Mouse (Mus musculus) left cerebral cortex, adult 2 months (tissue): ENCODE measurements around the gene Mybpc1. TPM values are rescaled to one million over a fixed set of nuclear protein-coding genes. Genes with fewer than 3 reads are reported as not detected.
A peak's percentile ranks its signal among the peaks of the same experiment; 100 is the strongest.
"Not testable (repeated sequence)": the region's sequence is repeated elsewhere in the genome, so short reads cannot be mapped to it uniquely, and the experiment has no call there.

Experiments
- DNase-seq, 2 experiments: peaks; one replicate each; pipeline ENCODE4 v3.0.0; 2021 to 2022; ENCODE audit warnings: low spot score in 2 of 2, mixed read lengths in 1 of 2; ENCODE audit errors: extremely low spot score in 1 of 2
- H3K27ac ChIP-seq: fragments of 200-600 bp; 2 replicates; pipeline ENCODE4 v1.8.1; 2022
- H3K4me3 ChIP-seq: fragments of 200-600 bp; 2 replicates; pipeline ENCODE4 v1.8.1; 2022
- CTCF ChIP-seq: fragments of 200-600 bp; IDR thresholded peaks from 2 replicates; pipeline ENCODE4 v1.8.1; 2022; ENCODE audit warnings: antibody characterized with exemption, mild to moderate bottlenecking, moderate library complexity
- intact Hi-C: fragments of 180-260 bp; cut with DNase I; formaldehyde crosslinking; loops from one replicate; pipeline ENCODE4 v1.15.1; 2025
- total RNA-seq, 2 experiments: library from RNA; stranded (reverse); gene quantifications; 2 replicates each; pipeline ENCODE4 v1.2.3; 2021

Gene Mybpc1
- total RNA-seq, 2 experiments from 2014 or later = 6.0 to 6.1 TPM

GRCm38 (mm10) chr10:88547635-88548034, 57.3 kb downstream of the Mybpc1 start:
- no peak for TF ChIP-seq CTCF
- intact Hi-C loops = no loop called here
- H3K4me3 ChIP-seq = no peak overlapping the region
- no peak overlapping the region for H3K27ac ChIP-seq
- DNase-seq = no peak

- Histone ChIP-seq H3K27ac (no peak overlapping the region), H3K4me3 (no peak overlapping the region)
- no peak for TF ChIP-seq CTCF
- no peak for DNase-seq
- intact Hi-C loops = no loop called here
These were observed 74.3 kb downstream of the Mybpc1 start for GRCm38 (mm10) chr10:88530631-88531030.

- intact Hi-C loops = no loop called here
- TF ChIP-seq CTCF = no peak
- peak in 1 of 2 experiments; percentile 16 for DNase-seq
- H3K4me3 ChIP-seq = no peak overlapping the region
- no peak overlapping the region for H3K27ac ChIP-seq
These were observed 80.9 kb downstream of the Mybpc1 start for GRCm38 (mm10) chr10:88524016-88524415.

GRCm38 (mm10) chr10:88523212-88523611, 81.7 kb downstream of the Mybpc1 start:
- Histone ChIP-seq H3K4me3 (no peak overlapping the region), H3K27ac (no peak overlapping the region)
- TF ChIP-seq CTCF = no peak
- no peak for DNase-seq
- intact Hi-C loops = no loop called here

- intact Hi-C loops = no loop called here
- no peak for TF ChIP-seq CTCF
- DNase-seq = no peak
These were observed 82.2 kb downstream of the Mybpc1 start for GRCm38 (mm10) chr10:88522795-88523194.

GRCm38 (mm10) chr10:88515049-88515448, 89.9 kb downstream of the Mybpc1 start:
- H3K4me3 ChIP-seq, DNase-seq, intact Hi-C loops, H3K27ac ChIP-seq: not testable (repeated sequence)

More at GRCm38 (mm10) chr10:88522795-88523194, 82.2 kb downstream of the Mybpc1 start:
- Histone ChIP-seq H3K4me3 (no peak overlapping the region), H3K27ac (no peak overlapping the region)

- TF ChIP-seq CTCF = peak; percentile 47
These were observed 90.5 kb downstream of the Mybpc1 start for GRCm38 (mm10) chr10:88514495-88514894.

GRCm38 (mm10) chr10:88513574-88514135, 91.3 kb downstream of the Mybpc1 start:
- no peak overlapping the region for H3K27ac ChIP-seq
- intact Hi-C loops = no loop called here
- H3K4me3 ChIP-seq = no peak overlapping the region
- TF ChIP-seq CTCF = peak; percentile 20
- no peak for DNase-seq

More at GRCm38 (mm10) chr10:88514495-88514894, 90.5 kb downstream of the Mybpc1 start:
- H3K4me3 ChIP-seq = no peak overlapping the region
- peak; percentile 40 to 47 for DNase-seq
- intact Hi-C loops = no loop called here
- no peak overlapping the region for H3K27ac ChIP-seq

GRCm38 (mm10) chr10:88511355-88511754, 93.6 kb downstream of the Mybpc1 start:
- no peak overlapping the region for H3K27ac ChIP-seq
- intact Hi-C loops = no loop called here
- TF ChIP-seq CTCF = no peak
- H3K4me3 ChIP-seq = no peak overlapping the region
- no peak for DNase-seq

GRCm38 (mm10) chr10:88510503-88511271, 94.3 kb downstream of the Mybpc1 start:
- no peak for TF ChIP-seq CTCF
- Histone ChIP-seq H3K27ac (no peak overlapping the region), H3K4me3 (no peak overlapping the region)
- no peak for DNase-seq
- intact Hi-C loops = no loop called here

- DNase-seq = no peak
- intact Hi-C loops = no loop called here
- TF ChIP-seq CTCF = no peak
- Histone ChIP-seq H3K27ac (no peak overlapping the region), H3K4me3 (no peak overlapping the region)
These were observed 97.2 kb downstream of the Mybpc1 start for GRCm38 (mm10) chr10:88507691-88508143.

GRCm38 (mm10) chr10:88505256-88505655, 99.7 kb downstream of the Mybpc1 start:
- no peak overlapping the region for H3K4me3 ChIP-seq
- TF ChIP-seq CTCF = no peak
- H3K27ac ChIP-seq = no peak overlapping the region
- DNase-seq = no peak
- intact Hi-C loops = loop anchor here (2.0 kb wide), 1 partner anchor 226 kb away; the partner anchor contains the start of gene Arl1
